Comparison of ENCODE assay signal across 28 mouse cellular contexts in genomic region chr11:19299411-19299810, GRCm38 (mm10).
"Had no signal": no experiment of that assay in that cellular context is flagged by ENCODE, and none has a peak within 500 bp of the region (broad histone marks: within the 10 kb centered on the region; RNA-seq: fewer than 3 reads in every experiment).

No protein-coding gene starts in this region.

- H3K9ac ChIP-seq: embryonic facial prominence, embryonic 12.5 days; embryonic facial prominence, embryonic 13.5 days; embryonic facial prominence, embryonic 15.5 days; forebrain, embryonic 12.5 days; forebrain, embryonic 13.5 days; forebrain, embryonic 15.5 days; forebrain, postnatal 0 days had no signal

- H3K4me1 ChIP-seq: forebrain, embryonic 10.5 days; forebrain, embryonic 12.5 days; forebrain, embryonic 13.5 days; forebrain, embryonic 15.5 days had no signal

- DNase-seq: cerebellum, adult 8-10 months; cerebellum, adult 9-10 months; cerebellum, adult 9-11 months; cerebellum, postnatal 10 days; cerebellum, postnatal 14 days; cerebellum, postnatal 25 days; cerebellum, postnatal 36 days; embryo, embryonic 11 days; forebrain, postnatal 0 days; gastrocnemius, adult 2 months; gastrocnemius, postnatal 10 days; gastrocnemius, postnatal 14 days; gastrocnemius, postnatal 25 days; gastrocnemius, postnatal 36 days; heart, adult 11 months; heart, adult 18-20 months; heart, adult 2 months had no signal

- H3K27me3 ChIP-seq: embryonic facial prominence, embryonic 12.5 days; embryonic facial prominence, embryonic 13.5 days; embryonic facial prominence, embryonic 15.5 days; forebrain, embryonic 12.5 days; forebrain, embryonic 13.5 days; forebrain, embryonic 15.5 days had no signal

- H3K36me3 ChIP-seq: embryonic facial prominence, embryonic 10.5 days; embryonic facial prominence, embryonic 12.5 days; embryonic facial prominence, embryonic 13.5 days; embryonic facial prominence, embryonic 15.5 days; forebrain, embryonic 10.5 days; forebrain, embryonic 12.5 days; forebrain, embryonic 15.5 days had no signal

- H3K27ac ChIP-seq: embryonic facial prominence, embryonic 10.5 days; embryonic facial prominence, embryonic 12.5 days; embryonic facial prominence, embryonic 13.5 days; embryonic facial prominence, embryonic 15.5 days; forebrain, embryonic 10.5 days; forebrain, embryonic 12.5 days; forebrain, embryonic 13.5 days; forebrain, embryonic 15.5 days; gastrocnemius, adult 2 months; heart, adult 2 months had no signal

- H3K4me3 ChIP-seq: embryonic facial prominence, embryonic 10.5 days; embryonic facial prominence, embryonic 12.5 days; embryonic facial prominence, embryonic 13.5 days; embryonic facial prominence, embryonic 15.5 days; erythroblast, embryonic 14.5 days; forebrain, embryonic 10.5 days; forebrain, embryonic 12.5 days; forebrain, embryonic 13.5 days; forebrain, embryonic 15.5 days; gastrocnemius, adult 2 months; heart, adult 2 months had no signal

- H3K4me2 ChIP-seq: embryonic facial prominence, embryonic 12.5 days; embryonic facial prominence, embryonic 13.5 days; embryonic facial prominence, embryonic 15.5 days; forebrain, embryonic 12.5 days; forebrain, embryonic 13.5 days; forebrain, embryonic 15.5 days had no signal

- ATAC-seq: forebrain, embryonic 13.5 days; forebrain, embryonic 14.5 days; forebrain, embryonic 15.5 days; forebrain, embryonic 16.5 days; forebrain, postnatal 0 days had no signal

- H3K9me3 ChIP-seq: embryonic facial prominence, embryonic 10.5 days; embryonic facial prominence, embryonic 12.5 days; embryonic facial prominence, embryonic 13.5 days; embryonic facial prominence, embryonic 15.5 days; forebrain, embryonic 10.5 days; forebrain, embryonic 12.5 days; forebrain, embryonic 13.5 days; forebrain, embryonic 15.5 days had no signal
